ENCODE assay signal across 8 mouse cellular contexts in genomic region chr8:54079001-54079400, GRCm38 (mm10). TPM values are rescaled to one million over a fixed set of nuclear protein-coding genes. Genes with fewer than 3 reads are reported as not detected.
DNase-seq lines count a peak whose midpoint lies in the region; ATAC-seq lines count a peak whose summit lies in the region.
"Had no signal": no experiment of that assay in that cellular context is flagged by ENCODE, and none has a peak within 500 bp of the region (broad histone marks: within the 10 kb centered on the region; RNA-seq: fewer than 3 reads in every experiment).

No protein-coding gene starts in this region.

- peak overlapping the region; percentile 18; the same call in 1 of the 2 replicates for H3K4me3 ChIP-seq in neural tube, embryonic 11.5 days (ENCODE audit: low read depth, low read length)
- peak overlapping the region; percentile 6; the same call in 1 of the 2 replicates for H3K4me3 ChIP-seq in forebrain, embryonic 15.5 days
- peak overlapping the region; percentile 8 for H3K4me3 ChIP-seq in limb, embryonic 12.5 days (replicated peaks)

- H3K27me3 ChIP-seq in neural tube, embryonic 11.5 days (ENCODE audit: control insufficient read depth, insufficient read depth, low read length): no peaks in the 10 kb centered on the region
- H3K27me3 ChIP-seq in forebrain, embryonic 15.5 days: no peaks in the 10 kb centered on the region
- H3K27me3 ChIP-seq in limb, embryonic 12.5 days: no peaks in the 10 kb centered on the region

- 44% methylated on average over 11 of the region's 11 CpGs for WGBS in neural tube, embryonic 11.5 days
- WGBS in forebrain, embryonic 15.5 days: 38% methylated on average over 11 of the region's 11 CpGs
- WGBS in limb, embryonic 12.5 days: 21% methylated on average over 11 of the region's 11 CpGs

- H3K27ac ChIP-seq in neural tube, embryonic 11.5 days (ENCODE audit: low read depth, low read length): no peak overlapping the region
- H3K27ac ChIP-seq in forebrain, embryonic 15.5 days (replicated peaks): no peak overlapping the region
- no peak overlapping the region for H3K27ac ChIP-seq in limb, embryonic 12.5 days

- no peaks in the 10 kb centered on the region for H3K9me3 ChIP-seq in neural tube, embryonic 11.5 days (ENCODE audit: control insufficient read depth, low read length)
- H3K9me3 ChIP-seq in forebrain, embryonic 15.5 days: no peaks in the 10 kb centered on the region
- H3K9me3 ChIP-seq in limb, embryonic 12.5 days: no peaks in the 10 kb centered on the region

- no peaks in the 10 kb centered on the region for H3K36me3 ChIP-seq in neural tube, embryonic 11.5 days (ENCODE audit: control insufficient read depth, insufficient read depth, low read length)
- no peaks in the 10 kb centered on the region for H3K36me3 ChIP-seq in forebrain, embryonic 15.5 days
- no peaks in the 10 kb centered on the region for H3K36me3 ChIP-seq in limb, embryonic 12.5 days

- 0 out of 2 replicates have a peak, but pooled peaks cover 3% of the 10 kb centered on the region for H3K4me1 ChIP-seq in neural tube, embryonic 11.5 days (ENCODE audit: control insufficient read depth, insufficient read depth, low read length)
- H3K4me1 ChIP-seq in forebrain, embryonic 15.5 days: peaks cover 10% of the 10 kb centered on the region
- peaks cover 11% of the 10 kb centered on the region for H3K4me1 ChIP-seq in limb, embryonic 12.5 days (replicated peaks)

- no peak for ATAC-seq in neural tube, embryonic 11.5 days (ENCODE audit: insufficient read depth, low FRiP score, low TSS enrichment)
- no peak for ATAC-seq in forebrain, embryonic 15.5 days (replicated peaks)
- ATAC-seq in limb, embryonic 12.5 days (ENCODE audit: insufficient number of reproducible peaks, insufficient read depth, low FRiP score, low TSS enrichment, low read depth): no peak
- ATAC-seq: activated CD4-positive, CD25-positive, alpha-beta regulatory T cell, adult 4 months had no signal

- H3K9ac ChIP-seq in neural tube, embryonic 11.5 days (ENCODE audit: low read length): no peak overlapping the region
- no peak overlapping the region for H3K9ac ChIP-seq in forebrain, embryonic 15.5 days (replicated peaks)
- H3K9ac ChIP-seq in limb, embryonic 12.5 days (replicated peaks): no peak overlapping the region

- DNase-seq in neural tube, embryonic 11.5 days (ENCODE audit: low spot score): no peak
- no peak for DNase-seq in neural tube, embryonic 10.5 days (ENCODE audit: extremely low spot score, low spot score)
- DNase-seq in adrenal gland, adult (ENCODE audit: inconsistent age in 2 of 2, low spot score in 1 of 2): no peak
- no peak for DNase-seq in spleen, postnatal 14 days (ENCODE audit: low spot score in 2 of 2)
- no peak for DNase-seq in gastrocnemius, postnatal 4 days (ENCODE audit: low spot score in 2 of 2)

- peak overlapping the region; percentile 23 for H3K4me2 ChIP-seq in neural tube, embryonic 11.5 days (ENCODE audit: low read depth)
- H3K4me2 ChIP-seq in forebrain, embryonic 15.5 days (replicated peaks): peak overlapping the region; percentile 9; the same call in 1 of the 2 replicates
- H3K4me2 ChIP-seq in limb, embryonic 12.5 days: peak overlapping the region; percentile 78

RNA-seq across cellular contexts. Expression of gene Vegfc, which starts 1.6 kb away (rescaled TPM):
- polyA plus RNA-seq in neural tube, embryonic 11.5 days (2014; fragmentation: Nextera tagmentation; extraction: Ambion mirVana): 8.6 and 9.4 TPM in 2 replicates
- 3.4 and 4.0 TPM in 2 replicates for polyA plus RNA-seq in forebrain, embryonic 15.5 days (2015; fragmentation: Nextera tagmentation; extraction: Ambion mirVana)
- 7.5 and 9.6 TPM in 2 replicates for polyA plus RNA-seq in limb, embryonic 12.5 days (2016; fragmentation: Nextera tagmentation; extraction: Ambion mirVana)
- 1 to 10 TPM; 3.7 to 4.1 TPM for total RNA-seq in gastrocnemius, postnatal 4 days (2021)

Comparison
In these comparisons a context has a peak if more than half of its experiments do, and no peak if none do; other contexts are left out.
1. H3K4me2 ChIP-seq: peak in every context shown above with its lines; median percentile 78 in limb, embryonic 12.5 days; 23 in neural tube, embryonic 11.5 days; 9 in forebrain, embryonic 15.5 days.